Mouse (Mus musculus) kidney, embryonic 14.5 days (tissue): ENCODE measurements around the gene Ring1. TPM values are rescaled to one million over a fixed set of nuclear protein-coding genes. Genes with fewer than 3 reads are reported as not detected.

Experiments used
- ATAC-seq: fragments of 200-750 bp; cut with Nextera tagmentation; 2 replicates; pipeline ENCODE4 v1.8.0; 2017; ENCODE audit warnings: moderate number of reproducible peaks, mild to moderate bottlenecking, moderate TSS enrichment, moderate library complexity; ENCODE audit not compliant: low FRiP score, low TSS enrichment
- H3K27ac ChIP-seq: fragments of 300-500 bp; sonication (generic); 2 replicates; pipeline ENCODE4 v1.5.1; 2014; ENCODE audit warnings: low read depth, mild to moderate bottlenecking, low read length, moderate library complexity, mixed read lengths
- H3K27me3 ChIP-seq: fragments of 300-500 bp; sonication (generic); 2 replicates; pipeline ENCODE4 v1.6.1; 2014; ENCODE audit warnings: mild to moderate bottlenecking, low read length; ENCODE audit not compliant: control insufficient read depth, insufficient read depth
- H3K36me3 ChIP-seq: fragments of 300-500 bp; sonication (generic); 2 replicates; pipeline ENCODE4 v1.6.1; 2014; ENCODE audit warnings: low read length, mixed read lengths; ENCODE audit not compliant: control insufficient read depth, insufficient read depth
- H3K4me1 ChIP-seq: fragments of 300-500 bp; sonication (generic); 2 replicates; pipeline ENCODE4 v1.6.1; 2014; ENCODE audit warnings: low read length, mixed read lengths; ENCODE audit not compliant: control insufficient read depth, insufficient read depth
- H3K4me2 ChIP-seq: fragments of 300-500 bp; sonication (generic); replicated peaks from 2 replicates; pipeline ENCODE4 v1.6.1; 2014; ENCODE audit warnings: low read depth, mild to moderate bottlenecking, low read length
- H3K4me3 ChIP-seq: fragments of 300-500 bp; sonication (generic); 2 replicates; pipeline ENCODE4 v1.5.1; 2014; ENCODE audit warnings: mild to moderate bottlenecking, low read length
- H3K9ac ChIP-seq: fragments of 300-500 bp; sonication (generic); 2 replicates; pipeline ENCODE4 v1.6.1; 2014; ENCODE audit warnings: low read depth, mild to moderate bottlenecking, low read length, moderate library complexity
- H3K9me3 ChIP-seq: fragments of 300-500 bp; sonication (generic); 2 replicates; pipeline ENCODE4 v1.6.1; 2016; ENCODE audit warnings: low read length; ENCODE audit not compliant: control insufficient read depth
- WGBS: fragments of 180-500 bp; shearing (Covaris S2); extraction: QIAGEN DNeasy Blood & Tissue Kit; methylation state at CpG from one replicate; pipeline ENCODE4 v1.1.7; 2014; 5-methylcytosine and 5-hydroxymethylcytosine counted together
- polyA plus RNA-seq: library from polyadenylated mRNA; unstranded; fragments of >200 nt; fragmentation: Nextera tagmentation; extraction: Ambion mirVana; gene quantifications from 2 replicates; pipeline ENCODE4 v1.2.1, GENCODE M21; 2014

Gene Ring1
- polyA plus RNA-seq, 1 experiment from 2014 or later, result 5.5 TPM

DNA sequence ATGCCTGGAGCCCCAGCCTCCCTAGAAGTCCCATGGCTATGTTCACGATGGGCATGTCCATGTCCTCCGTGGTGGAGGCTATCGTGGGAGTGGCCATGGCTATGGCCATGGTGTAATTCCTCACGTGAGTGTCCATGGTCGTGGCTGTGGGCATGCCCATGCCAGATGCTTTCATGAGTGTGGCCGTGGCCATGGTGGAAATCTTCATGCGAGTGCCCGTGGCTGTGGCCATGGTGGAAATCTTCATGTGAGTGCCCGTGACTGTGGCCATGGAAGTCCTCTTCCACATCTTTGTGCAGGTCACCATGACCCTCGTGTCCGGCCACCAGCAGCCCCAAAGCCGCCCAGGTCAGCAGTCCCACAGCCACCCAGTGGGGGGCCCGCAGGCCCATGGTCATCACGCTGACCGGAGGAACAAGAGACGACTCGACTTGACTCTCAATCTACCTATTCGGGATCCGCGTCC is 6.4 kb upstream of the Ring1 start:
- Histone ChIP-seq H3K9me3 (no peaks in the 10 kb centered on the region), H3K4me2 (peak overlapping the region; percentile 89), H3K9ac (peak overlapping the region; percentile 95), H3K36me3 (peaks cover 36% of the 10 kb centered on the region), H3K27ac (peak overlapping the region; percentile 94), H3K4me3 (peak overlapping the region; percentile 88), H3K27me3 (no peaks in the 10 kb centered on the region), H3K4me1 (peaks cover 38% of the 10 kb centered on the region)
- ATAC-seq, result no peak
- WGBS, result 6% methylated on average over 20 of the region's 20 CpGs

DNA sequence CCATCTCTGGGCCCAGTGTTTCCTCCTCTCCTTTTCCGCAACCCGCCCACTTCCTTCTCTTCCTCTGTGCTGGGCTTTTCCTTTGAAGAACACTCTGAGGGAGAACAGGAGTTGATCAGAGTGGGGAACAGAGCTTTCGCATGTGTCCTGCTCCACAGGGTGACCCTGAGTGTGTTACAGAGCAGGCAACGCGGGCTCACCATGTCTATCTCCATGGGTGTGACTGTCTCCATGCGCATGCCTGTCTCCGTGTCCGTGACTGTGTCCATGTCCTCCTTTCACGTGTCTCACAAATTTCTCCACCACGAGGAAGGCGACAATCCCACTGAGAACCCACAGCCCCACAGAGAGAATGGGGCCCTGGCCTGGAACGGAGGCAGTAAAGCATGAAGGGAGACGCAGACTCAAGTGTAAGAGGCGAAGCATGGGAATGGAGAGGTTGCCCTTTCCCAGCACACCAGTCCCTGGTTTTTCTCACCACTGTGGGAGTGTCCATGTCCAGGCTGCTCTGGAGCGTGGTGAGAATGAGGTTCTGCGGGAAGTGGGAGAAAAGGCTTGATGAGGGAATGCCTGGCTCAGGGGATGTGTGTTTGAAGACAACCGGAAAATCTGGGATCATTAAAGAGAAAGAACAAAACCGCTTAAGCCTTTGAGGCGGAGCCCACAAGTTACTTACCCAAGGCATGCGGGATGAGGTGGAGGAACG is 5.6 kb upstream of the Ring1 start:
- no peak for ATAC-seq
- Histone ChIP-seq H3K4me1 (peaks cover 46% of the 10 kb centered on the region), H3K9me3 (no peaks in the 10 kb centered on the region), H3K27ac (peak overlapping the region; percentile 94; the same call in 1 of the 2 replicates), H3K4me3 (peak overlapping the region; percentile 88), H3K36me3 (peaks cover 31% of the 10 kb centered on the region), H3K9ac (peak overlapping the region; percentile 95), H3K4me2 (peak overlapping the region; percentile 89), H3K27me3 (no peaks in the 10 kb centered on the region)
- WGBS, result 70% methylated on average over 21 of the region's 21 CpGs

DNA sequence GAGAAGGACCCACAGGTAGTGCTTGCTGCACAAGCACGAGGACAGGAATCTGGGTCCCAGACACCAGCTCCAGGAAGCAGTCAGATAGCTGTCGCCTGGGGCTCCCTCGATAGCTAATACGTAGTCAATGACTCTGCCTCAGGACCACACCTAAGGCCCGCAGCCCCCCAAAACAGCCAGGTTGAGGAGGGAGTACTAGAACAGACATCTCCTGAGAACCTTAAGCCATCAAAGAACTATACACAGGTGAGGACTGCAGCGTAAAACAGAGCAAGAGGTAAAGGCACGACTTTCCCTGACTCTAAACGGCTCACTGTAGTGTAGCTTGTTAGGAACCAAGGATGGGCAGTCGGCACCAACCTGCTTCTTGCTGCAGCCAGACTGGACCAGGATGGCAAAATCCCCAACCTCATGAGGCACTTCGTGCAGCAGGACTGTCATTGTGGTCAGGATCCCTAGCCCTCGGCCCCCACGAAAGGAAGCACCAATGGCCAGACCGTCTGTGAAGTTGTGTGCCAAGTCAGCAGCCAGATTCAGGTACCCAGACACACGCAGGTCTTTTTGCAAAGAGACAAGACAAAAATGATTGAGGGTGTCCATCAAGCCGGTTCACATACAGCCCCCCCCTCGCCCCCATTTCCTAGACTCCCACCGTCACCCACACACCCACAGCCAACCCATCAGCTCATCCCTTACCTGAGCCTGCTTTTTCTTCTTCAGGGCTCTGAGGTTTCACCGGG is 4.8 kb upstream of the Ring1 start:
- no peak overlapping the region for H3K9ac ChIP-seq
- no peaks in the 10 kb centered on the region for H3K27me3 ChIP-seq
- H3K9me3 ChIP-seq, result no peaks in the 10 kb centered on the region
- peak overlapping the region; percentile 89 for H3K4me2 ChIP-seq
- peak overlapping the region; percentile 88; the same call in 1 of the 2 replicates for H3K4me3 ChIP-seq
- peaks cover 46% of the 10 kb centered on the region for H3K4me1 ChIP-seq
- peak overlapping the region; percentile 11; the same call in 1 of the 2 replicates for H3K27ac ChIP-seq
- 87% methylated on average over 18 of the region's 18 CpGs for WGBS
- no peak for ATAC-seq
- peaks cover 26% of the 10 kb centered on the region for H3K36me3 ChIP-seq

DNA sequence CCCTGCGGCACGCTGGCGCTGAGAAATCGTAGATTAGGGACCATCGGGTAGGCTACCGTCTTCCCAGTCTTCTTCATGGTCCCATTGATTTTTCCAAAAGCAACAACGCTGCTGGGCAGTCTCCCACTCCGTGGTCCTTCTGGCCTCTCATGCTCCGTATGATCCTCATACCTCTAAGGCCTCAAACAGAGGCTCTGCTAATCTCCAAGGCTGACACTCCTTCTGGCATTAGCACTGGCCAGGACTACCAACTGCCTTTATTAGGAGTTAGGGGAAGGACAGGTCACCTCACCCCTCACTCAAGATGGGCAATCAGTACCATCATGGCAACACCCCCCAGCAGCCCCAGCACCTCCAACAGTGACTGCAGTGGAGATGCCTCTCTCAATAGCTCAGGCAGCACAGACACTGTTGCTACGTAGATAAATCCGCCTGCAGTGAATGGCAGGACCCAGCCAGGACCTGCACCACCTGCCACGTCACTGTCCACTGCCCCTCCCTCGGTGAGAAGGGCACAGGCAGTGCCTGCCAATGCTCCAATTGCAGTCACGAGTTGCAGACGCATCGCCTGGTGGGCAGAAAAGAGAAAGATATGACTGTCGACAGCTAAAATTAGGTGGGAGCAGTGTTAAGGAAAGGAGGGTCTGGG is 4.1 kb upstream of the Ring1 start:
- Histone ChIP-seq H3K27ac (peak overlapping the region; percentile 80; the same call in 1 of the 2 replicates), H3K4me1 (peaks cover 44% of the 10 kb centered on the region), H3K9ac (no peak overlapping the region), H3K4me3 (no peak overlapping the region), H3K36me3 (peaks cover 22% of the 10 kb centered on the region), H3K27me3 (no peaks in the 10 kb centered on the region), H3K4me2 (peak overlapping the region; percentile 97; the same call in 1 of the 2 replicates), H3K9me3 (no peaks in the 10 kb centered on the region)
- 77% methylated on average over 17 of the region's 17 CpGs for whole genome bisulfite sequencing
- no peak for ATAC-seq

DNA sequence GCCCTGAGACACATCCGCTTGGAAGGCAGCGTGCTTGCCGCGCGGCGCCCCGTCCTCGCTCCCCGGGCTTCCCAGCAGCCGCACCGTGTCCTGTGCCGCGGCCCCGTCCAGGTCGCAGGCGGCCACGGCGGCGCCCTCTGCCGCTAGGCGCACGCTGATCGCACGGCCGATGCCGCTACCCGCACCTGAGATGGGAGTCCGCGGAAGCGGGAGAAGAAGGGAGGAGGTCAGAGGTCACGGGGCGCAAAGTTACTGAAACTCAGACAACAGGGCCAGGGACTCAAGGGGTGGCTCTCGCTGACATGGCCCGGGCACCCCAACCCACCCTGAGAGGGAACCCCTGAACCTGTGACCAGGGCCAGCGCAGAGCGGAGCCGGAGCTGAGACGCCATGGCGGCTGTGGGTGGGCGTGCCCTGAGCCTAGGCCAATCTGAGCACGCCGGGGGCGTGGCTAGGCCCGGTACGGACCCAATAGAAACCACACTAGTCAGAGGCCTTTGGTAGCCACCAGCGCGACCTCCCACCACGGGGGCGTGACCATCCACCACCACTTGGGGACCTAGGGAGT is 3.3 kb upstream of the Ring1 start, which contains the start of gene H2-Ke6:
Gene H2-Ke6 (minus strand): TSS at position 405 of the 568 bp plus-strand sequence.
- Histone ChIP-seq H3K36me3 (peaks cover 23% of the 10 kb centered on the region), H3K27ac (peak within 1 kb of the TSS; percentile 80), H3K9me3 (no peaks in the 10 kb centered on the region), H3K4me2 (peak within 1 kb of the TSS; percentile 97), H3K27me3 (no peaks in the 10 kb centered on the region), H3K4me3 (peak within 1 kb of the TSS; percentile 66), H3K9ac (peak within 1 kb of the TSS; percentile 79), H3K4me1 (peaks cover 38% of the 10 kb centered on the region)
- ATAC-seq, result peak; percentile 76
- WGBS, result under 1% methylated on average over 46 of the region's 49 CpGs

DNA sequence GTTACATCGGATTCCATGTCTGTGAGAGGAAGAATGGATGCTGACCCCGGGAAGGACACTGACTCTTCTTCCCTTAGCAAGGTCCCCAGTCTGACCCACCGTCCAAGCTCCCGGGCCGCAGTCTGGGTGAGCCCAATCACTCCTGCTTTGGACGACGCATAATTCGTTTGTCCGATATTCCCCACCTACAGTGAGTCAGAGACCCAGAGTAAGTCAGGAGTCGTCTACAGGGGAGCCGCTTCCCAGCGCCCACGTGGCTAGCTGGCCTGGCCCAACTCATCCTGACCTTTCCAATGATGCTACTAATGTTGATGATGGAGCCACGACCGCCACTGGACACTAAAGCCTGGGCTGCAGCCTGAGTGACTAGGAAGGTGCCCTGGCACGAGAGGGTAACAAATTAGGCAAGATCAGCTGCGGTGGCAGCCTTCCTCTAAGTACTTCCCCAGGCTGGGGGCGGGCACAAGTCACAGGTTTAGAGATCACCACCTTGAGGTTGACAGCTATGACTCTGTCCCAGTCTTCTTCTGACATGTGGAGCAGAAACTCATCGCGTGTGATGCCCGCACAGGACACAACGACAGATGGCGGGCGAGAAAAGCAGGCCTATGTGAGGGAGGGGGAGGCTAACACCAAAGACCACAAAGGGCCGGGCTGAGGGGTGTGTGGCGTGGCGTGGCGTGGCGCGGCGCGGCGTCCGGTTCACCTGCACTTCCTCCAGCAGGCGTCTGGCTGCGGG is 2.6 kb upstream of the Ring1 start:
- peaks cover 35% of the 10 kb centered on the region for H3K4me1 ChIP-seq
- WGBS, result 9% methylated on average over 36 of the region's 36 CpGs
- H3K36me3 ChIP-seq, result peaks cover 29% of the 10 kb centered on the region
- no peaks in the 10 kb centered on the region for H3K9me3 ChIP-seq
- H3K27ac ChIP-seq, result peak overlapping the region; percentile 80
- H3K27me3 ChIP-seq, result no peaks in the 10 kb centered on the region
- H3K9ac ChIP-seq, result peak overlapping the region; percentile 79
- H3K4me2 ChIP-seq, result peak overlapping the region; percentile 97
- H3K4me3 ChIP-seq, result peak overlapping the region; percentile 66
- no peak for ATAC-seq

DNA sequence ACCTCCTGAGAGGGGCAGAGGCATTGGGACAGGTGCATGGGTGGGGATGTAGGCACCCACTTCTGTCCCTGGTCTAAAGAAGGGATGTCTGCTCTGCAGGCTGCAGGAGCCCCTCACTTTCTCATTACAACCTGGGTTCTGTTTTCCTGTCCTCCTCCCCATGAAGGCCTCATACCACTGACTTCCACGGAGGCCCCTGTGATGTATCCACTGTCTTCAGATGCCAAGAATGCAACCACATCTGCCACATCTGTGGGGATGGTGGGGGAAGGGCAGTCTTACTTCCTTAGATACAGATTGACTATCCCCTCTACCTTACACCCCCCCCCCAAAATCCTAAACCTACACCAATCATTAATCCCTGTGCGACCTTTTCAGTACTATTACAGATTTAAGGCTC is 1.7 kb upstream of the Ring1 start:
- Histone ChIP-seq H3K4me3 (no peak overlapping the region), H3K4me2 (peak overlapping the region; percentile 85; the same call in 1 of the 2 replicates), H3K9ac (no peak overlapping the region), H3K9me3 (no peaks in the 10 kb centered on the region), H3K4me1 (peaks cover 35% of the 10 kb centered on the region), H3K27me3 (no peaks in the 10 kb centered on the region), H3K27ac (no peak overlapping the region), H3K36me3 (peaks cover 37% of the 10 kb centered on the region)
- WGBS, result 30% methylated on average over 2 of the region's 2 CpGs
- no peak for ATAC-seq

DNA sequence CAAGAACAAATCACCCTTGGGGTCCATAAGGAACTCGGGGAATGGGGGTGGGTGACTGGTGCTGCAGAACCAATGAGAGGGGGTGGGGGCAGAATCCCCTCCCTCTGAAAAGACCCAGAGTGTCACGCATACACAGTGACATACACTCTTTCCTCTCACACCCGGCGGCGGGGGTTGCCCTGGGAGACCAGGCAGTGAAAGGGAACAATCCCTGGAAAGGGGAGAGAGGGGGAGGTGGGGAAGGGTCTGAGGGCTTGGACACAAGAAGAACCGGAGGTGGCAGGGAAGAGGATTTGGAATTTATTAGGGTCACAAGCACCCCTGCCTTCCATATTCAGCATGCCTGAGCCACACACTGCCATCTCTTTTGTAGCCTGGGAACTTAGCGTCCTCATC is 1.3 kb upstream of the Ring1 start:
- WGBS, result 26% methylated on average over 7 of the region's 7 CpGs
- Histone ChIP-seq H3K4me1 (peaks cover 35% of the 10 kb centered on the region), H3K9ac (no peak overlapping the region), H3K9me3 (no peaks in the 10 kb centered on the region), H3K27me3 (no peaks in the 10 kb centered on the region), H3K4me2 (peak overlapping the region; percentile 85), H3K4me3 (peak overlapping the region; percentile 92; the same call in 1 of the 2 replicates), H3K36me3 (peaks cover 42% of the 10 kb centered on the region), H3K27ac (no peak overlapping the region)
- no peak for ATAC-seq
